Mouse (Mus musculus): ENCODE results near the gene Gipr.
"Not testable (repeated sequence)": the region's sequence is repeated elsewhere in the genome, so short reads cannot be mapped to it uniquely, and the experiment has no call there.

The Gipr gene

DNA sequence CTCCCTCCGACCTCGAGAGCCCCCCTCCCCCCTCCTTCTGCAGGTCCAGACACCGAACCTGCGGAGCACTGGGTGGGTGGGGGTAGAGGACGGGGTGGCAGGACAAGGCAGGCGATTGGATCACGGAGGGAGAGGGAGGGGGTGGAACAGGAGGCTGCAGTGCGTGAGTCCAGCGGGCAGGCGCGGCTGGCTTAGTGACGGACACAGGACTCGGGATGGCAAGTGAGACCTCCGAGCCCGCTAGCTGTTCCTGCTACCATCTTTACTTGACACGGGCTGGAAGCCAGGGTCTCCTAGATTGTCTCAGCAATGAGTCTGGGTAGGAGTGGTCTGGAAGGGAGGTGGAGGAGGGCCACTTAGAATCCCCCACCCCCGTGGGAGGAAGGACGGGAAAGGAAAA lies 12.1 kb upstream of the Gipr start:
- no peak for DNase-seq

GRCm38 (mm10) chr7:19177216-19177615 lies 11.3 kb upstream of the Gipr start:
- DNase-seq = no peak

GRCm38 (mm10) chr7:19176516-19176947 lies 10.6 kb upstream of the Gipr start:
- DNase-seq = no peak

DNA sequence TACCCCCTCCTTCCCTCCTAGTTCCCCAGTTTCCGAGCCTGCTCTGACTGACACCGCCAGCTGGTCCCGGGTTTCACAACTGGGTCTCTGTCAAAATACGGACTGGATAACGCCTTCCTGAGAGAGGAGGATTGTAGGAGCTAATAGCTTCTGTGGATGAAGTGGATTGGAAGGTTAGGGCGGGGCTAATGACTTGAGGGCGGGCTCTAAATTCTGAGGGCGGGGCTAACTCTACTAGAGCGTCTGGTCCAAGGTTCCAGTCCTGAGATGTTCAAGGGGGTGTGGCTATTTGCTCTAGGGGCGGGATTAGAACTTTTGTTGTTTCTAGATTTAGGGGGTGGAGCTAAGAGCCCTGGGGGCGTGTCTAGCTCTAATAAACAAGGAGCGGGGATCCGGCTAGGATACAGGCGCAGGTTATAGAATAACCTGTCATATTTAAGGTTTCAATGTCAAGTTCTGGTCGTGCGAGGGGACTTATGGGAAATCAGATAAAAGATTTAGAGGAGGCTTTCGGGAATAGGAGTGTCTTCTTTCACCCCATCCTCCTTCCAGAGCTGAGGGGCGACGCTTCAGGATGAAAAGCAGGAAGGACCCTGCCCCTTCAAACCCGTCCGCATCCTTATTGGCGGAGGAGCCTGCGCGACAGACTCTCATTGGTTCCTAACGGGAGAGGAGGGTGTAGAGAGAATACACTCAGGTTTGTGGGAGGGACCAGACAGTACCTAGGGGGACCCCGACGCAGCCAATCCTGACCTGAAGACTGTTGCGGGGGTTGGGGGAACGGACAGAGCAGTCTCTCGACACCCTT lies 10.0 kb upstream of the Gipr start, which contains the start of gene Eml2:
Gene Eml2 (plus strand): TSS at position 714 of the 808 bp plus-strand sequence.
- peak in 1 of 2 experiments; percentile 26 for DNase-seq

- DNase-seq = peak; percentile 54 to 70
Observed at GRCm38 (mm10) chr7:19172874-19173273, 6.9 kb upstream of the Gipr start.

DNA sequence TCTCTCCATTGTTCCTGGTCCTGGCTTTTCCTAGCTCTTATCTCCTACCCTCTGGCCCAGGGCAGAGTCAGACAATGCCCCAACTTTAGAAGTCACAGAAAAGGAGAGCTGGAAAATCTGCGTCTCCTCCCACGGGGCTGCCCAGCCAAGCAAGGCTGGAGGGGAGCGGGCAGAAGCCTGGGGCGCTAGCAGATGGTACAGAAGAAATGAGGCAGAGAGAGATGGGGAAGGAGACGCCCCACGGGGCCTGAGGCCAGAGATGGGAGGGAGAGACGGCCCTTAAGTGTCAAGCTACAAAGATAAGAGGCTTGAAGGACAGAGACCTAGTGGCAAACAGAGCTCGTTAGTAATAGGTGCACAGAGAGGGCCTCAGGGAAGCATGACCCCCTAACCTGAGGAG lies 5.9 kb upstream of the Gipr start:
- DNase-seq = no peak

DNA sequence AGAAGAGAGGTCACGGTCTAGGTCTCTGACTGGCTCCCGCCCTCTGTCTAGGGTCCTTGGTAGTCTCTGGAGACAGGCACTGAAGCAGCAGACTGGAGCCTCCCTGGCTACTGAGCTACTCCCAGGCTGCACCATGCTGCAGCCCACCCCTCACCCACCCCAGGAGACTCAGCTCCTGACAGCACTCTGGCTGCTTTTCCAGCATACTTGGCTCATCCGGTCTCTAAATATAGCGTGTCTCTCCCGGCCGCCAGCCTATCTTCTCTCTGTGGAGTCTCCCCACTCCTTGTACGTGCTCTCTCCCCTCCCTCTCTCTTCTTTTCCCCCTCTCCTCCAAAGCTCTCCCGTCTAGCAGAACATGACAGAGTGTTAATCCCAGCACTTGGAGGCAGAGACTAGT lies 4.2 kb upstream of the Gipr start:
- DNase-seq = no peak

- no peak for DNase-seq
Observed at GRCm38 (mm10) chr7:19169506-19169905, 3.6 kb upstream of the Gipr start.

- no peak for DNase-seq
Observed at GRCm38 (mm10) chr7:19166990-19167389, 1.1 kb upstream of the Gipr start.

DNA sequence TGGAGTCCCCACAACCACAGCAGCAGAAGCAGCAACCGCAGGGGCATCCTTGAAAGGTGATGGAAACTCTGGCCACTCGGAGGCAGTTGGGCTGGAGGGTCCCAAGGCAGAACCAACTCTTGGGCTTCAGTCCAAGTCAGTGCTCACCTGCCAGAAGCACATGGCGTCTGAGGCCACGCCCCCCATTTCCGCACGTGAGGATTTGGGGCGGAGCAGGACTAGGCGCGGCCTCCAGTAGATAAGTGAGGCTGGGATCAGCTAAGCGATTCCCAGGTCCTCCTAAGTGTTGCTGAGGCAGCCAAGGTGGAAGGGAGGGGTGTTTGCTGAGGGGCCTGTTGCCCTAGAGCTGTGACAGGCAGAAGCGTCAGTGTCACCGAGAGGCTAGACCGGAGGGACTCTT lies 949 bp downstream of the Gipr start:
- DNase-seq = no peak

DNA sequence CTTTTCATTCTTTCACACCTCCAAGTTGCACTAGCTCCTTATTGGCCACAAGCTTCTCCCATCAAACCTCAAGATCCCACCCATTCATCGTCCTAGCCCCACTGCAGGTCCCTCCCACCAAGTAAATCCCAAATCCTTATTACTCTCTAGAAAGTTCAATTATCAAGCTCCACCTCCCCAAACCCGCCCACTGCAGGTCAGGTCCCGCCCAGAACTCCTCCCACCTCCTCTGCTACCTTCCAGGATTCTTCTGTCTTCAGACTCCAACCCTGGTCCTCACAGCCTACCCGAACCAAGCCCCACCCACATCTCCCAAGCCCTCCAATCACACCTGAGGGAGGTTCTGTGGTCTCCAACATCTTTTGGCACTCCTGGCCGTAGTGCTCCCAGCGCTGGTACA lies 1.7 kb downstream of the Gipr start:
- DNase-seq = no peak

GRCm38 (mm10) chr7:19163752-19164151 lies 2.2 kb downstream of the Gipr start:
- no peak for DNase-seq

DNA sequence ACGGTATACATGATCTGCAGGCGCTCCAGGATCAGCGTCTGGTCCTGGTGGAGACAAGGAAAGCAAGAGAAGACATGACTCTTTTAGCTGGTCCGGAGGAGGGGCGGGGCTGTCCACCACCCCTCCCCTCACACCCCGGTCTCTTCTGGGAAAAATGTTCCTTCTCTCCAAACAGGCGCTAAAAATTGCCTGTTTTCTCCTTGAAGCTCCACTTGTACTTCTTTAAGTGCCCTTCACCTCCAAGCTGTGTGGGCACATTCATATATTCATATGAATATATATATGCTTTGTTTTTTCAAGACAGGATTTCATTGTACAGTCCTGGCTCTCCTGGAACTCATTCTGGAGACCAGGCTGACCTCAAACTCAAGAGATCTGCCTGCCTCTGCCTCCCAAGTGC lies 3.0 kb downstream of the Gipr start:
- DNase-seq = no peak

DNA sequence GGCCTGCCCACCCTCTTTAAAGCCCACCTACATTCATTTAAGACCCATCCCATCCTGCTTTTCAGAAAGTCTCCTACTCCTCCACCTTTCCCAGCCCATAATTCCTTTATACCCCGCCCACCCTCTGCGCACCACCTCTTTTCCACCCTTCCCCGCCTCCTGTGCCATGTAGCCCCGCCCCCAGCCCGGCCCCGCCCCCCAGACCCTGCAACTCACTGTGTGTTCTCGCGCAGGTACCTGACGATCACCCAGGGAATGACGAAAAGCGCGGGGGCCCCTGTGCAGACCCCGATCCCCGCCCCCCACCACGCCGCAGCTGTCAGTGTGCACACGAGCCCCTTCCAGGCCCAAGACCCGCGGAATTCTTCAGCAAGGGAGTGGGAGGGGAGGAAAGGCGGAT lies 5.8 kb downstream of the Gipr start:
- no peak for DNase-seq

DNA sequence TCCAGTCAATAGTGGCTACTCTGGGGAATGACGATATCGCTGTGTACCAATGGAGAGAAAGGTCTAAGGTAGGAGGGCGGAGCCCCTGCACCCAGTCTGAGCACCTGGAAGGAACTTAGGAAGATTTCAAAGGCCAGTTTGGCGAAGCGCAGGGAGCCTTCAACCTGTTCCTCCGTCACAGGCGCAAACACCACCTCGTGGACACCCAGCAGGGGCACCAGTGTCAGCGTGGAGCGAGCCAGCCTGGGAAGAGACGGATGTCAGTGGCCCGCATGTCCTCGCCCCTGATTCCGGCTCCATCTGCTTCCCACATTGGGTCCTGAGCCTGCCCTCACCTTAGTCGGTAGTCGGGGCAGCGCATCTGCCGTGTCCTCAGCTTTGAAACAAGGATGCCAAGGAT lies 6.5 kb downstream of the Gipr start:
- DNase-seq = no peak

DNA sequence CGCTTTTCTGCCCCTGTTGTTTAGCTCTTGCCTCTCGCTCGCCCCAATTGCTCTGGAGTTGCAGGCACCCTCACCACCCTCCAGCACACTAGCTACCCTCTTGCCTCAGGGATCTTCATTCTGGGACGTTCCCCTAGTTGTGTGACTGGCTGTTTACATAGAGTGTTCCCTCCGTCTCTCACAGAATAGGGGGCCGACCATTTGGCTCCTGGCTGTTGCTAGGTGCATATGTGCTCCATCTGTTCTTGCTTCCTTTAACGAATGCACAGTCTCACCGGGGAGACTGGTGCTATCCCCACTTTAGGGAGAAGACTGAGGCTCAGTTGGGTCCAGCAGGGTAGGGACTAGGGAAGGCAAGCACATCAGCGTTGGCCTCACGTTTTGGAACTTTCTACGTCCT lies 7.3 kb downstream of the Gipr start:
- DNase-seq = no peak

DNA sequence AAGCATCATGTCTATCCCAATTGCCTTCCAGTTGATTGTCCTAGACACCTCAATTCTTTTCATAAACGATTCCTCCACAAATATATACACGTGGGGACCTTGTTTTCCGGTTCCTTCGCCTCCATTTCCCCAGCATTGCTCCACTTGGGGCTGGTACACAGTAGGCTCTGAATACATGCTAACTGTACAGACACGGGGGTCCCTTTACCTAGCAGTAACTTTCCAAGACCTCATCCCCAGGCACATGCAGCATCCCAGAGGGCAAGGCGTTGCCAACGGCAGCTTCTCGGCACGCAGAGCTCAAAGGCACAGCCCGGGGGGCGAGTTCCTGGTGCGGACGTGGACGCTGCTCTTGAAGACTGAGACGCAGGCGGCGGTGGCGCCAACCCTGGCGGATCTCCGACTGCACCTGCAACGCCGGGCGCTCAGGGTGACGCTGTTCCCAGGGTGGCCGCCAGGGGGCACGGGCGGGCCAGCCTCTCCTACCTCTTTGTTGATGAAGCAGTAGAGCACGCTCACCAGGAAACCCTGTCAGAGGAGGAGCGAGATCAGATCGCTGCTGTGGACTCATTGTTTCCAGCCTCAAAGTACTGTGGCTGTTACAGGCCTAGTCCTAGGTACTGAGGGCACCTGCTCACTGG lies 8.6 kb downstream of the Gipr start:
- peak; percentile 87 to 94 for DNase-seq

DNA sequence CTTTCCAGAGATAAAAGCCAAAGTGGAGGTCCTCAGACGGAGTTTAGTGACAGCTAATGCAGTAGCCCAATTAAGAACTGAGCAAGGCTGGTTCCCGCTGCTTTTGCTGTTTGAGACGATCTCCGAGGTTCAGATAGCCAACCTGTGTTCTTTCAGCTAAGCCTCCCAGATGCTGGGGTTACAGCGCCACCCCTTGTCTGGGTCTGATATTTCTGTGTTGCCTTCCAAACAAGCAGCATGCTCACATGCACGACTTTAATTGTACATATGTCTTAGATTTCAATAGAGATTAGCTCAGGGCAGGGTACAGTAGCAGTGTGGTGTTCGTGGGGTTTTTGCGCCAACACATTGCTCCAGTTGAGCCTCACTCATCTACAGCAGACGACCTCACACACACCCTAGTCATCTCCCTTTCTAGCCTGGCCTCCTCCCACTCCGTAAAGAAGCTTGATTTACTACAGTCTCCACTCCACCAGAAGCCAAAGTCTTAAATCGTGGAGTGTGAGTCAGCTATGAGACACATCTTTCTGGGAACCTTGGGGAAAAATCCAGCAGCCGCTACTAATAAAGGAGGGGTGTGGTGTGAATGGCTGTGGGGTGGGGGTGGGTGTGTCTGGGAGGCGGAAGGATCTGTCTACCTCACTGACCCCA lies 10.0 kb downstream of the Gipr start:
- no peak for DNase-seq

DNA sequence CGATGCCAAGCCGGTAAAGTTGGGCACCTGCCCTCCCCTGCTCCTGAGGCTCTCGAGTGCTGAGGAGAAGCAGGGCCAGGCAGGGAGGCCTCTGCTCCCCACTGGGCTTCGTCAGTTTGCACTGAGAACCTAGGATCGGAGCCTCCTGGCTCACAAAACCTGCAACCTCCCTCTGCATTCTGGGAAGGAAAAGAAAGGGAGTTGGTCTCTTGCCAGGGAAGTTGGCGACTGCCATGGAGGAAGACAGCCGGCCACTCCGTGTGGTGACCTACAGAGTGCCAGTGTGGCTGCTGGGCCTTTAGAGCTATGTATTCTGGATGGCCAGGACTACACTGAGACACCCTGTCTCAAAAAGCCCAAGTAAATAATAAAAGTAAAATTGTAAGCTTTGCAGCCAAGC lies 11.1 kb downstream of the Gipr start:
- no peak for DNase-seq

- not testable (repeated sequence) for DNase-seq
Observed at GRCm38 (mm10) chr7:19151121-19151520, 14.8 kb downstream of the Gipr start.

- DNase-seq = peak; percentile 94 to 97
Observed at GRCm38 (mm10) chr7:19149626-19150025, 16.3 kb downstream of the Gipr start, which contains the start of gene Snrpd2. TSS of gene Snrpd2 (plus strand) at chr7:19149722.

GRCm38 (mm10) chr7:19148875-19149541 lies 16.9 kb downstream of the Gipr start, which contains the start of gene Qpctl:
TSS of gene Qpctl (minus strand) at chr7:19149291.
- DNase-seq = peak; percentile 99 to 100

Data from kidney, adult 8-10 months (tissue).